Mouse (Mus musculus): ENCODE measurements around the gene Nme3. TPM values are rescaled to one million over a fixed set of nuclear protein-coding genes. Genes with fewer than 3 reads are reported as not detected.
A peak's percentile ranks its signal among the peaks of the same experiment; 100 is the strongest.

The Nme3 gene
- 1 to 10 TPM; 7.7 to 9.8 TPM for total RNA-seq (2021)
- long read RNA-seq, experiment 1, transcript Nme3-201 (5 exons, 715 nt) = major isoform, 8 of 13 reads
- long read RNA-seq, experiment 1, partial matches to known transcripts = 1 of 13 reads
- long read RNA-seq, experiment 1, other reads (novel, unspliced or antisense) = 2 of 13 reads
- long read RNA-seq, experiment 2, partial matches to known transcripts = 0 of 5 reads
- long read RNA-seq, experiment 2, other reads (novel, unspliced or antisense) = 1 of 5 reads

GRCm38 (mm10) chr17:24896241-24896992 is at the start of gene Nme3:
Nme3 (plus strand) TSS chr17:24896500.
- DNase-seq = peak; percentile 79

- no peak for DNase-seq
Measured at GRCm38 (mm10) chr17:24847386-24847785, 48.9 kb upstream of the Nme3 start.

- DNase-seq = no peak
Measured at GRCm38 (mm10) chr17:24848600-24849031, 47.7 kb upstream of the Nme3 start.

DNA sequence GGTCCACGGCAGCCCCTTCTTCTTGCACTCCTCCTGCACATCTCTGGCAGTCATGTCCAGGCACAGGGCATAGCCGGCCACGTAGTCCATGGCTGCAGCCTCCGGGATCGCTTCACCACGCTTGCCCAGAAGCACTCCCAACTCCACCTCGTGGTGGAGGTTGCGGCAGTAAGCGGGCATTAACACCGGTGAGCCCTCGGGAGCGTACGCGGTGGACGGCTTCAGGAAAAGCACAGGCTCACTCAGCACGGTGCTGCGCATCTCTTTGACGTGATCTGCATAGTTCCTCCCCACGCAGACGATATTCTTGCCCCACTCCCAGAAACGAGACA is 46.6 kb upstream of the Nme3 start:
- no peak for DNase-seq

DNA sequence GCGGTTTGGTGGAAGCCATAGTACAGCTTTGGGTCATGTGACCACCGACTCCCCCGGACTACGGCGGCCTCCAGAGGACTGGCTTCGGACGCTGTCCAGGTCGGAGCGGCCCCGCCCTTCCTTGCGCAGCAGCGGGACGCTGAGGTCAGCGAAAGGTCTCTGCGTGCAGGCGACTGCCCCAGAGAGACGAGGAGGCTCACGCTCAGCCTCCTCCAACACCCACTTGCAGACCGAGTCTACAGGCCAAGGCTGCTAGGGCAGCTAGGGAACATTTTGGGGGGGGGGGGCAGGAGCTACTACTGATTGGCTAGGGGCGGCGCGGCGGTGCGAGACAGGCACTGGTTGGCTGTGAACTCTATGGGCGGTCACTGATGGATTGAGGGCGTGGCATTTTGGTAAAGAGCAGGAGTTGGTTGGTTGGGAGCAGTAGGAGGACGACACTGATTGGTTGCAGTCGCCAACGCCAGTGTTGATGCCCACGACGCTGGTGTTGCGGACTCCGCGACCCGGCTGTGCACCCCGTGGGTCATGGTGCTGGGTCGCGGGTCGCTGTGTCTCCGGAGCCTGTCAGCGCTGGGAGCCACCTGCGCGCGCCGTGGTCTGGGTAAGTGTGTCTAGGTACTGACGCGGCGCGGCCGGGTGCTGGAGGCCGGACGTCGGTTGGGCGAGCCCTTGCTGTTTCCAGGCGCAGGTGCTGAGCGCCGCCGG is 46.1 kb upstream of the Nme3 start, which contains the start of gene Fahd1:
Gene Fahd1 (minus strand): TSS at position 300 of the 708 bp plus-strand sequence.
- peak; percentile 97 for DNase-seq

DNA sequence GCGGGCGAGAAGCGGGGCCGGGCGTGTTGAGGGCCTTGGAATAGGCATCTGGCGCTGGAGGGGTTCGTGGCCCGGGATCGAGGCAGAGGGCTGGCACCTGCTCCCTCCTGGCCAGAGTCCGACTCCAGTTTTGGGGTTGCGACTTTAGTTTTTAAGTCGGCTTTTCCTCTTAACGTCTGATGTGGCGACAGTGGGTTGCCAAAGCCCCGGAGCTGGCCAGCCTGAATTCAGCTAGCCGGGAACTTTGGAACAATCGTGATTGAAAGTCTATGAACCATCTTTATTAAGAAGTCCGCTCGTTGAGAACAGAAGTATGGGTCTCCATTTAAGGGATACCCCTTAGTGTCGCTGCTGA is 45.5 kb upstream of the Nme3 start:
- DNase-seq = no peak

DNA sequence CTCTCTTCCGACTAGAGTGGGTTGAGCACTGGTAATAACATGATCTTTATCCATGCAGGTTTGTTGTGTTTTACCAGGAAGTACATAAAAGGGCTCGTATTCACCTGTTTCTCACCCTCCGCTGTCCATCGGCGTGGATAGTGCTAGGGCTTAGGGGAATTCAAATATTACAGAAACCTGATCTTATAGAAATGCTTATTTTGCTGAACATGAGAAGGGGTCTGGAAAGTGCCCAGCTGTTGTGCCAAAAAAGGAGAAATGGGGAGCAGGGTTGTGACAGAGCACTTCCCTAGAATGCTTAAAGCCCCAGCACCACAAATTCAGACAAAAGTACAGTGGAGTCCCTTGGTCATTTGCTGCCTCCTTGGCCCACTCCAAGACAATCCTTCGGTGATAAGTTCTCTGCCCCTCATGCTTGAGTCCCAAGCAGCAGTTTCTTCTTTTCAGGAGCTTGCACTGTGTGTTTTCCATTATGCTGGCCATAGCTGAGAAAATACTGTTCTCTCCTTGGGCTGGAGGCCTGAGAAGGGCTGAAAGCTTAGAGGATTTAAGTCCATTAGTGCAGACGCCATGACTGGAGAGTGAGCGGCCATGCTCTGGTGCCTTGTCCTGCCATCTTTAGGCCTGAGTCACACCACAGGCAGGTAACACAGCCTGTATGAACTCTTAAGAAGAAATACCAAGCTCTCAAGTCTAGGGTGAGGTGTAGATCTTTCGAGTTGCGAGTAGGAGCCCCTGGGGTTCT is 44.7 kb upstream of the Nme3 start:
- no peak for DNase-seq

GRCm38 (mm10) chr17:24855838-24856464 is 40.3 kb upstream of the Nme3 start:
- no peak for DNase-seq

- no peak for DNase-seq
Measured at GRCm38 (mm10) chr17:24856589-24856988, 39.7 kb upstream of the Nme3 start.

GRCm38 (mm10) chr17:24857831-24858470 is 38.3 kb upstream of the Nme3 start:
- DNase-seq = no peak

- no peak for DNase-seq
Measured at GRCm38 (mm10) chr17:24858967-24859366, 37.3 kb upstream of the Nme3 start.

GRCm38 (mm10) chr17:24860076-24860475 is 36.2 kb upstream of the Nme3 start:
- no peak for DNase-seq

DNA sequence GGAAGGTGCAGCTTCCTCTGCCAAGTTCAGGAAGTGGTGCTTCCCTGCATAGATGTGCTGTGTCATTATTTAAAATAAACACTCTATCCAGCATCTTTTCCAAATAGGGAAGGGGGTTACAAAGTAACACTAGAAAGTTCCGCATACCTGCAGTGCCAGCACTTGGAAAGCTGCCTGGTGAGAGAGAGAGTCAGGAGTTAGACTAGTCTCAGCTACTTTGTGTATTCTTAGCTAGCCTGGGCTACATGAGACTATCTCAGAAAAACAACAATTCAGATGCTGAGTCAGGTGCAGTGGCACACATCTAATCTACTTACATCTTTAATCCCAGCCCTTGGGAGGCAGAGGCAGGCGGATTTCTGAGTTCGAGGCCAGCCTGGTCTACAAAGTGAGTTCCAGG is 34.5 kb upstream of the Nme3 start:
- DNase-seq = no peak

GRCm38 (mm10) chr17:24865776-24866175 is 30.5 kb upstream of the Nme3 start, which contains the start of gene Igfals:
Igfals (plus strand) TSS chr17:24865997.
- DNase-seq = no peak

GRCm38 (mm10) chr17:24867914-24868313 is 28.4 kb upstream of the Nme3 start:
- no peak for DNase-seq

DNA sequence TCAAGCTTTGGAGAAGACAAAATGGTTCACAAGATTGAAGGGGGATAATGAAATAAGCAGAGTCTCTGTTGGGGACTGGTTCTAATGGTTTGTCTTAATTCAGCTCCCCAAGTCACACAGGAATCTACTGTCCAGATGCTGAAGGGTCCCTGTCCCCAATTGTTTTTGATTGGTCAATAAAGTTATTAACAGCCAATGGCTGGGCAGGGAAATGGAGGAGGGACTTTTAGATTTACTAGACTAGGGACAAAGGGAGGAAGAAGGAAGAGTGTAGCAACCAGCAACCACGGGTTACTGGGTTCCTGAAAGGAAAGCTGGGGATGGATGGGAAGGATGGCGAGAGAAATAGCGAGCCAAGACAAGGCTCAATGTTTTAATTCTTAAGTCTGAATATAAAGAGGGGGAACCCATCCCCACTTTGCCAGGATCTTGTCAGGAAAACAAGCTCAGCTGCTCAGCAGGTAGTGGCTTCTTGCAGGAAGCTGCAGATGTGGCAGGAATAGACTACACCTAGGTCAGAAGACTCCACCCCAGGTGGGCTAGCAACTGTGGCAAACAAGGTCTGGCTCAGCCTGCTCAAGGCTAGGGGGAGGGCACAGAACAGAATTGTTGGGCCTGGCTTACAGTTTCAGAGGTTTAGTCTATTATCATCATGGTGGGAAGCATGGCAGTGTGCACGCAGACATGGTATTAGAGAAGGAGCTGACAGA is 22.4 kb upstream of the Nme3 start:
- DNase-seq = no peak

DNA sequence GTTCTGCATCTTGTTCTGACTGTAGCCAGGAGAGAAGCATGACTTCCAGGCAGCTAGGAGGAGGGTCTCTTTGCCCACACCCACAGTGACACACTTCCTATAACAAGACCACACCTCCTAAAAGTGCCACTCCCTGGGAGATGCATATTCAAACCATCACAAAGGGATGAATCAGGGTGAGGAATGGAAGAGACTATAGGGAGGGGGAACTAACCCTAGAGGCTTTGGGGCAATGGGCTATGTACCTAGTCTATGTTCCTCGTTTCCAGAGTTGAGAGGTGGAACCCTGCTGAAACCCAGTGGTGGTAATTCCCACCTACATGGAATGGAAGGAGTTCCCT is 21.9 kb upstream of the Nme3 start:
- no peak for DNase-seq

- DNase-seq = no peak
Measured at GRCm38 (mm10) chr17:24874989-24875388, 21.3 kb upstream of the Nme3 start.

- DNase-seq = peak; percentile 55
Measured at GRCm38 (mm10) chr17:24877336-24878116, 18.8 kb upstream of the Nme3 start.

- peak; percentile 71 for DNase-seq
Measured at GRCm38 (mm10) chr17:24878117-24878397, 18.2 kb upstream of the Nme3 start.

All from gastrocnemius, postnatal 25 days (tissue).